Mouse (Mus musculus) ES-Bruce4 (cell line): ENCODE data around the gene Trappc3. TPM values are rescaled to one million over a fixed set of nuclear protein-coding genes. Genes with fewer than 3 reads are reported as not detected.

Experiments used
- H3K27ac ChIP-seq: 2 replicates; pipeline ENCODE4 v1.5.1; 2012; ENCODE audit warnings: low read length, inconsistent platforms; ENCODE audit not compliant: insufficient read depth
- H3K27me3 ChIP-seq: 2 replicates; pipeline ENCODE4 v1.6.1; 2012; ENCODE audit warnings: mild to moderate bottlenecking, low read length, inconsistent platforms; ENCODE audit not compliant: control insufficient read depth, poor library complexity, insufficient read depth, severe bottlenecking
- H3K36me3 ChIP-seq: 2 replicates; pipeline ENCODE4 v1.6.1; 2012; ENCODE audit warnings: inconsistent platforms, mild to moderate bottlenecking, low read length, moderate library complexity; ENCODE audit not compliant: control insufficient read depth, poor library complexity, insufficient read depth, severe bottlenecking
- H3K4me1 ChIP-seq: one replicate; pipeline ENCODE4 v1.8.1; 2011; ENCODE audit warnings: low read length; ENCODE audit not compliant: control insufficient read depth, insufficient read depth
- H3K4me3 ChIP-seq: 2 replicates; pipeline ENCODE4 v1.5.1; 2011; ENCODE audit warnings: low read depth, mild to moderate bottlenecking, low read length
- H3K9ac ChIP-seq: 2 replicates; pipeline ENCODE4 v1.6.1; 2012; ENCODE audit warnings: low read depth, mild to moderate bottlenecking, inconsistent platforms; ENCODE audit not compliant: poor library complexity, severe bottlenecking
- H3K9me3 ChIP-seq: replicated peaks from 2 replicates; pipeline ENCODE4 v1.6.1; 2012; ENCODE audit warnings: mild to moderate bottlenecking, low read length, inconsistent platforms; ENCODE audit not compliant: control insufficient read depth, poor library complexity, insufficient read depth, severe bottlenecking
- CTCF ChIP-seq: IDR thresholded peaks from one replicate; pipeline ENCODE4 v1.8.1; 2011; ENCODE audit warnings: low read depth, low read length
- EP300 ChIP-seq: IDR thresholded peaks from 2 replicates; pipeline ENCODE4 v1.6.1; 2011; ENCODE audit warnings: low read depth, low read length; ENCODE audit not compliant: insufficient read depth
- POLR2A ChIP-seq: IDR thresholded peaks from one replicate; pipeline ENCODE4 v1.8.1; 2011; ENCODE audit warnings: low read length; ENCODE audit not compliant: insufficient read depth
- polyA plus RNA-seq: library from polyadenylated mRNA; stranded (reverse); fragments of >200 nt; gene quantifications from 2 replicates; pipeline ENCODE4 v1.2.4, GENCODE M21; 2011; ENCODE audit warnings: low read depth; ENCODE audit not compliant: missing spikeins, insufficient read depth, insufficient read length

Trappc3 gene
- polyA plus RNA-seq, 1 experiment: 62.8 TPM

DNA sequence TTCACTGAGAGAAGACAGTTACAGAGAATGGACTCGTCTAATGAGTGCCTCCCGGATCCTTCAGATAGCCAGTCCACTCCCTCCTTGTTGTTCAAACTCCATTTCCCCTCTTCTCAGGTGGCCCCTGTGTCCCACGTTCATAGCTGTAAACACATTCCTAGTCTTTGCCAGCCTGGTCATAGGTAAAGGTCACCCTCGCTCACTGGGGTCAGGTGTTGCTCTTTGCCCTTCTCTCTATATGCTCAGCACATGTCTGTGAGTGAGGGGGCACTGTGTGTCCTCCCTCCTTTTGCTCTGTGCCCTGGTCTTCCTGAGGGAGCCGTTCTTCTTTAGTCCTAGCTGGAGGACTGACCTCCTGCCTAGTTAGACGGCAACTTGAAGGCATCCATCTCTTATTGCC is 57.7 kb downstream of the Trappc3 start:
- Histone ChIP-seq H3K4me3 (no peak overlapping the region), H3K4me1 (peaks cover 2% of the 10 kb centered on the region), H3K36me3 (peaks cover 26% of the 10 kb centered on the region), H3K27ac (no peak overlapping the region), H3K9me3 (no peaks in the 10 kb centered on the region), H3K9ac (no peak overlapping the region), H3K27me3 (no peaks in the 10 kb centered on the region)
- TF ChIP-seq EP300: no peak
- no peak for TF ChIP-seq CTCF
- TF ChIP-seq POLR2A: no peak

DNA sequence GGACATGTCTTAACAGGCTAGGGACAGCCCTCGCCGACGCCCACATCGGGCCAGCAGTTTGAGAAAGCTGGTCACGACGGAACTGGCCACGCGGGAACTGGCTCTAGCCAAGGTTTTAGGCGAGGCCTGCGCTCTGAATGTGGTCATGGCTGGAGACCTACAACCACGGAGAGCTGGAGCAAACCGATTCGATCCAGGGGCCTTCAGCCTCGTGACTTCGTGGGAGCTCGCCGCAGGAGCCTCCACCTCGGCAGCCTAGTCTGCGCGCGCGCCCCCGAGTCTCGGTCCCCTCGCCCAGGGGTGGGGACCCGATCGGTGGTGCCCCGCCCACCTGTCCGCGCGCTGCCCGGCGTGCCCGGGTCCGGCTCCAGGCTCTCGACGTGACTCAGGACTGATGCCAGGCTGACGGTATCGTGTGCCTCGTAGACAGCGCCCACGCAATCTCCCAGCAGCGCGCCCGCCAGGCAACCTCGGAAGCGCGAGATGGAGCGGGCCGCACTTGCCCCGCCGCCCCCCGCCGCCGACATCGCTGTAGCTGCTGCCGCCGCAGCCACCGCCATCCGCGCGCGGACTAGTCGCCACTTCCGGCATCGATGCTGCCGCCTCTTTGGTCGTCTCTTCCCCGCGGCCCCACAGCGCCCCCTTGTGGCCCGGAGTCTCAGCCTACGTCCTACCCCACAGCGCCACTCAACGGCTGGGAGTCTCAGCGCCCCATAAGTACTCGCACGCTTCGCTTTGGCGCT is 59.2 kb downstream of the Trappc3 start, which contains the start of gene Adprhl2:
TSS of gene Adprhl2 (minus strand) at position 593 of the 743 bp plus-strand sequence.
- TF ChIP-seq CTCF (peak; percentile 100), EP300 (peak; percentile 84; the same call in 1 of the 2 replicates), POLR2A (no peak)
- peak within 1 kb of the TSS; percentile 89 for H3K9ac ChIP-seq

DNA sequence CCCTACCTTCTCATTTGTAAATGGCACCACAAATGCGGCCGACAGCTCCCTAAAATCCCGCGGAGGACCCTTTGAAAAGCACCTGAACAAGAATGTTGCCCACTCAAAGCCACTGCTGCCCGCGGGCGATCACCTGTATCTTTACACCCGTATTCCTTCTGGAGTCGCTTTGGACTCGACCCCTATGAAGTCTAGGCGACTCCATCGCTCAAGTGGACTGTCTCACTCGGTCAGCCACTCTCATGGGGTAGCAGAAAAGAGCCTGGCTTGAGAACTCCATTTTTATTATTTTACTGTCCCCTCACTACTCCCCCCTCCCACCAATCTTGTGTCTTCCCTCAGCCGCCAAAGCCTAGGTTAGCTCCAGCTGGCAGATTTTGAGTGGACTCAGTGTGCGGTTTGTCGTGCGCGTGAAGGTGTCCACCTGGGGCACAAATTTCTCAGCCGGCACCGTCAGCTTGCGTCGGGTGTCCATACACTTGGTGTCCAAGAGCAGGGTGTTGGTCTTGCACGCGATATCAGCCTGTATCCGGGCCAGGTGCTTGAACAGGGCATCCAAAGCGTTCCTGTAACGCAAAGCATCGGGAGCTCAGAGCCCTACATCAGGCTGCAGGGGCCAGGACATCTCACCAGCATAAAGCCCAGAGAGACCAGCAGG is 59.9 kb downstream of the Trappc3 start:
- TF ChIP-seq CTCF: no peak
- no peak for TF ChIP-seq POLR2A
- TF ChIP-seq EP300: no peak
- Histone ChIP-seq H3K36me3 (peaks cover 13% of the 10 kb centered on the region), H3K4me1 (peaks cover 5% of the 10 kb centered on the region), H3K4me3 (peak overlapping the region; percentile 40), H3K27me3 (no peaks in the 10 kb centered on the region), H3K9me3 (no peaks in the 10 kb centered on the region), H3K9ac (0 out of 2 replicates have a peak overlapping the region, but pooled peaks have one; percentile 22), H3K27ac (no peak overlapping the region)

More for the DNA sequence above, 59.2 kb downstream of the Trappc3 start, which contains the start of gene Adprhl2:
- no peaks in the 10 kb centered on the region for H3K27me3 ChIP-seq
- peak within 1 kb of the TSS; percentile 37 for H3K27ac ChIP-seq
- H3K4me1 ChIP-seq: peaks cover 5% of the 10 kb centered on the region
- peaks cover 20% of the 10 kb centered on the region for H3K36me3 ChIP-seq
- H3K9me3 ChIP-seq: no peaks in the 10 kb centered on the region
- H3K4me3 ChIP-seq: peak within 1 kb of the TSS; percentile 93

DNA sequence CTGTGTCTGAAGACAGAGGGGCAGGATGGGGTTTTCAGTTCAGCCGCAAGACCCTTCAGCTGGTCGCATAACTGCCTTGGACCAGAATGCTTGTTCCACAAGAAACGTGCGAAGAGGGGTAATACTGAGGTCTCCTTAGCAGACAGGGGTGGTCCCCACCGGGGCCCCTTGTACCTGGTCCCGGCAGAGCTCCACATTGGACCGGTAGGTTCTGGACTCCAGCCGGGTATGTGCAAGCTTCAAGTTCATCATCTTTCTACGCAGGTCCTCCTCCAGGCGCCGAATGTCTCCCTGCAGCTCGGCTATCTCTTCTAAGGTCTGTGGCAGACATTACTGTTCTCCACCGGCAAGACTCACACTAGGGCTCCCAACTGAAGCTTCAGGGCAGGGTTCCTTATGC is 60.5 kb downstream of the Trappc3 start:
- no peaks in the 10 kb centered on the region for H3K9me3 ChIP-seq
- H3K27me3 ChIP-seq: no peaks in the 10 kb centered on the region
- H3K4me3 ChIP-seq: no peak overlapping the region
- H3K4me1 ChIP-seq: peaks cover 5% of the 10 kb centered on the region
- no peak for TF ChIP-seq EP300
- TF ChIP-seq CTCF: no peak
- TF ChIP-seq POLR2A: no peak
- H3K9ac ChIP-seq: no peak overlapping the region
- peaks cover 8% of the 10 kb centered on the region for H3K36me3 ChIP-seq
- H3K27ac ChIP-seq: no peak overlapping the region

DNA sequence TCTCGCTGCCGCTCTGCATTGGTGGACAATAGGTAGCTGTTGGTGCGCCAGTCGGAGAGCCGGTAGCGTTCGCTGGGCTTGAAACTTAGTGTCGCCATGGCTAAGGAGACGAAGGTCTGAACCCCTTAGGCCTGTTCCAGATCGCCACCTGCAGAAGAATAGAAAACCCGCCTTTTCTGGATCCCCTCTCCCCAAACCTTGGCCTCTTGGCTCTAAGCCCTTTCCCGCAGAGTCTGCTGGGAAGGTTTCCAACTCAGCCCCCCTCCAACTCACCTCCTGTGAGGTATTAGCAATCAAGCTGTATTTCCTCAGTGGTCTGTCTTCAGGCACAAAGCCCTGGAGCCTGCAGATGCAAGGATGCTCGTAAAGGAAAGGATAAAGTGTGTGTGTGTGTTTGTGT is 62.7 kb downstream of the Trappc3 start:
- Histone ChIP-seq H3K27me3 (no peaks in the 10 kb centered on the region), H3K9me3 (no peaks in the 10 kb centered on the region), H3K27ac (no peak overlapping the region), H3K9ac (0 out of 2 replicates have a peak overlapping the region, but pooled peaks have one; percentile 1), H3K4me1 (peaks cover 5% of the 10 kb centered on the region), H3K4me3 (peak overlapping the region; percentile 29), H3K36me3 (no peaks in the 10 kb centered on the region)
- TF ChIP-seq POLR2A (no peak), EP300 (no peak), CTCF (no peak)

- no peak for TF ChIP-seq POLR2A
- peaks cover 5% of the 10 kb centered on the region for H3K4me1 ChIP-seq
- no peaks in the 10 kb centered on the region for H3K36me3 ChIP-seq
- H3K4me3 ChIP-seq: peak within 1 kb of the TSS; percentile 29
- 0 out of 2 replicates have a peak within 1 kb of the TSS, but pooled peaks have one; percentile 1 for H3K9ac ChIP-seq
- no peaks in the 10 kb centered on the region for H3K9me3 ChIP-seq
- H3K27me3 ChIP-seq: no peaks in the 10 kb centered on the region
- H3K27ac ChIP-seq: no peak within 1 kb of the TSS
Observed at GRCm38 (mm10) chr4:126325281-126325861, 63.2 kb downstream of the Trappc3 start, which contains the start of gene Tekt2. Gene Tekt2, minus strand, starts transcription at chr4:126325688.

Other genes with a start within 250 kb of the Trappc3 start
- not detected in 2 replicates for gene Csf3r, start 237.8 kb upstream of the Trappc3 start, polyA plus RNA-seq
- gene Mrps15, start 215.4 kb upstream of the Trappc3 start, polyA plus RNA-seq: 68.4 and 69.5 TPM in 2 replicates
- 2.8 and 5.3 TPM in 2 replicates for gene Oscp1, start 203.8 kb upstream of the Trappc3 start, polyA plus RNA-seq
- gene Lsm10, start 165.7 kb upstream of the Trappc3 start, polyA plus RNA-seq: 25.4 and 28.8 TPM in 2 replicates
- gene Stk40, start 158.4 kb upstream of the Trappc3 start, polyA plus RNA-seq: 36.4 and 37.5 TPM in 2 replicates
- 13.6 and 15.9 TPM in 2 replicates for gene Eva1b, start 114.6 kb upstream of the Trappc3 start, polyA plus RNA-seq
- 5.5 and 6.0 TPM in 2 replicates for gene Sh3d21, start 98.8 kb upstream of the Trappc3 start, polyA plus RNA-seq
- gene Thrap3, start 59.6 kb upstream of the Trappc3 start, polyA plus RNA-seq: 456 and 495 TPM in 2 replicates
- gene Map7d1, start 6.0 kb upstream of the Trappc3 start, polyA plus RNA-seq: 29.0 and 31.9 TPM in 2 replicates
- gene Col8a2, start 24.5 kb downstream of the Trappc3 start, polyA plus RNA-seq: 1.0 and 1.2 TPM in 2 replicates
- 31.4 and 35.7 TPM in 2 replicates for gene Adprhl2, start 59.4 kb downstream of the Trappc3 start, polyA plus RNA-seq
- 4.8 and 5.9 TPM in 2 replicates for gene Tekt2, start 63.4 kb downstream of the Trappc3 start, polyA plus RNA-seq
- gene Ago3, start 167.2 kb downstream of the Trappc3 start, polyA plus RNA-seq: 15.2 and 20.7 TPM in 2 replicates
- gene Ago1, start 206.3 kb downstream of the Trappc3 start, polyA plus RNA-seq: 44.6 and 44.8 TPM in 2 replicates